Mouse (Mus musculus): ENCODE measurements around the gene Fam117a.

DNA sequence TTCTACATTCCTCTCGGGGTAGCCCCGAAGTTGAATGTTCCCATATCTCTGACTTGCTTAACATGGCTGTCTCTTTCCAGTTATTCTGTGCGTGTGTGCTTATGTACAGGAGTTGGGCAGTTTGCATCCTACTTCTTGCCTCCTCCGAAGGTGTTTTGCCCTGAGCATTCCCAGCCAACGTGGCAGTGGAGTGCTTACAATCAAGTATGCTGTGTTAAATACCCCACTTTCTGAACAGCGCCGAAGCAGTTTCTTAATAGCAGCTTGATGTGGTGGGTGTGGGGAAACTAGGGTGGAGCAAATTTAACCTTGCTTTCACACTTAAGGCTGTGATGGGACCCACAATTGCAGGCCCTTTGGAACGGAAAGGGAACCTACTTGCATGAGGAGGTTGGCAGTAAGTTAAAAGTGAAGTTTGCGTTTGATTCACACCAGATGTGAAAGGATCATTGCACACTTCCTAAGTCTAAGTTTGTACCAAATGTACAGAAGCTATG is 1.1 kb downstream of the Fam117a start:
- no peak for TF ChIP-seq CTCF (IDR thresholded peaks at IDR 0.05; ENCODE audit: low read depth, low read length)
- no peak for TF ChIP-seq POLR2A (IDR thresholded peaks at IDR 0.05; ENCODE audit: extremely low read depth, insufficient read depth, low read length)
